Mouse (Mus musculus) ZHBTc4 (cell line): ENCODE data around the gene Triap1.
"Not testable (repeated sequence)": the region's sequence is repeated elsewhere in the genome, so short reads cannot be mapped to it uniquely, and the experiment has no call there.

Experiments
- DNase-seq: peaks from one replicate; pipeline ENCODE4 v3.0.0-alpha.2; 2011; ENCODE audit warnings: low read depth, low spot score

Triap1 gene

GRCm38 (mm10) chr5:115333626-115334025 lies 7.4 kb upstream of the Triap1 start:
- DNase-seq = no peak

- no peak for DNase-seq
Observed at GRCm38 (mm10) chr5:115340007-115340406, 1.0 kb upstream of the Triap1 start.

- no peak for DNase-seq
Observed at GRCm38 (mm10) chr5:115341314-115342165, 515 bp downstream of the Triap1 start.

GRCm38 (mm10) chr5:115347564-115347963 lies 6.5 kb downstream of the Triap1 start:
- DNase-seq = peak; percentile 93

- peak; percentile 99 for DNase-seq
Observed at GRCm38 (mm10) chr5:115348546-115349224, 7.7 kb downstream of the Triap1 start, which contains the start of gene Cox6a1. Gene Cox6a1, minus strand, starts transcription at chr5:115348981.

GRCm38 (mm10) chr5:115349225-115349555 lies 8.2 kb downstream of the Triap1 start:
- no peak for DNase-seq

- DNase-seq = peak; percentile 87
Observed at GRCm38 (mm10) chr5:115351348-115351747, 10.3 kb downstream of the Triap1 start.

GRCm38 (mm10) chr5:115355070-115355469 lies 14.0 kb downstream of the Triap1 start:
- DNase-seq = no peak

- DNase-seq = peak; percentile 95
Observed at GRCm38 (mm10) chr5:115358872-115359271, 17.8 kb downstream of the Triap1 start.

- DNase-seq = no peak
Observed at GRCm38 (mm10) chr5:115359438-115359837, 18.4 kb downstream of the Triap1 start.

- DNase-seq = peak; percentile 37
Observed at GRCm38 (mm10) chr5:115359851-115360372, 18.9 kb downstream of the Triap1 start.

GRCm38 (mm10) chr5:115362216-115362615 lies 21.2 kb downstream of the Triap1 start:
- DNase-seq = peak; percentile 50

GRCm38 (mm10) chr5:115362819-115363714 lies 22.0 kb downstream of the Triap1 start:
- no peak for DNase-seq

GRCm38 (mm10) chr5:115364782-115365181 lies 23.8 kb downstream of the Triap1 start:
- DNase-seq = peak; percentile 78

- DNase-seq = no peak
Observed at GRCm38 (mm10) chr5:115371736-115372135, 30.7 kb downstream of the Triap1 start.

GRCm38 (mm10) chr5:115373441-115374203 lies 32.6 kb downstream of the Triap1 start:
- peak; percentile 86 for DNase-seq

- no peak for DNase-seq
Observed at GRCm38 (mm10) chr5:115374204-115374820, 33.3 kb downstream of the Triap1 start.

GRCm38 (mm10) chr5:115375436-115375835 lies 34.4 kb downstream of the Triap1 start:
- DNase-seq = peak; percentile 84

GRCm38 (mm10) chr5:115378882-115379281 lies 37.9 kb downstream of the Triap1 start:
- DNase-seq = not testable (repeated sequence)

GRCm38 (mm10) chr5:115391935-115392334 lies 50.9 kb downstream of the Triap1 start:
- DNase-seq = no peak
